Mouse (Mus musculus) forebrain, postnatal 0 days (tissue): ENCODE measurements around the gene Selenof. TPM values are rescaled to one million over a fixed set of nuclear protein-coding genes. Genes with fewer than 3 reads are reported as not detected.
A peak's percentile ranks its signal among the peaks of the same experiment; 100 is the strongest.

Experiments used
- ATAC-seq: fragments of 200-750 bp; cut with Nextera tagmentation; 2 replicates; pipeline ENCODE4 v1.8.0; 2017; ENCODE audit warnings: mild to moderate bottlenecking, moderate library complexity
- DNase-seq: peaks from one replicate; pipeline ENCODE4 v3.0.0-alpha.2; 2015
- H3K27ac ChIP-seq: fragments of 300-500 bp; sonication (generic); 2 replicates; pipeline ENCODE4 v1.5.1; 2014; ENCODE audit warnings: low read depth, mild to moderate bottlenecking, antibody characterized with exemption, low read length, moderate library complexity, mixed read lengths
- H3K27me3 ChIP-seq: fragments of 300-500 bp; sonication (generic); 2 replicates; pipeline ENCODE4 v1.6.1; 2014; ENCODE audit warnings: mild to moderate bottlenecking, low read length, mixed read lengths; ENCODE audit not compliant: insufficient read depth
- H3K36me3 ChIP-seq: fragments of 300-500 bp; sonication (generic); 2 replicates; pipeline ENCODE4 v1.6.1; 2014; ENCODE audit warnings: mild to moderate bottlenecking, moderate library complexity; ENCODE audit not compliant: insufficient read depth
- H3K4me1 ChIP-seq: fragments of 300-500 bp; sonication (generic); 2 replicates; pipeline ENCODE4 v1.6.1; 2014; ENCODE audit warnings: antibody characterized with exemption; ENCODE audit not compliant: insufficient read depth
- H3K4me2 ChIP-seq: fragments of 300-500 bp; sonication (generic); 2 replicates; pipeline ENCODE4 v1.6.1; 2014; ENCODE audit warnings: low read depth, mild to moderate bottlenecking, moderate library complexity
- H3K4me3 ChIP-seq: fragments of 300-500 bp; sonication (generic); 2 replicates; pipeline ENCODE4 v1.5.1; 2014; ENCODE audit warnings: low read depth, low read length, mixed read lengths
- H3K9ac ChIP-seq: fragments of 300-500 bp; sonication (generic); 2 replicates; pipeline ENCODE4 v1.6.1; 2014; ENCODE audit warnings: mild to moderate bottlenecking
- H3K9me3 ChIP-seq: fragments of 300-500 bp; sonication (generic); 2 replicates; pipeline ENCODE4 v1.6.1; 2016; ENCODE audit warnings: low read length
- CTCF ChIP-seq: sonication (generic); IDR thresholded peaks from 2 replicates; pipeline ENCODE4 v1.5.1; 2016; ENCODE audit warnings: antibody characterized with exemption, control low read depth, low read depth
- WGBS: fragments of 180-500 bp; shearing (Covaris S2); extraction: QIAGEN DNeasy Blood & Tissue Kit; methylation state at CpG from one replicate; pipeline ENCODE4 v1.1.7; 2014; 5-methylcytosine and 5-hydroxymethylcytosine counted together
- polyA plus RNA-seq: library from polyadenylated mRNA; unstranded; fragments of >200 nt; fragmentation: Nextera tagmentation; extraction: Ambion mirVana; gene quantifications from 2 replicates; pipeline ENCODE4 v1.2.1, GENCODE M21; 2015
- total RNA-seq: library from RNA; depleted of rRNA; stranded (reverse); fragments of >200 nt; gene quantifications from 2 replicates; pipeline ENCODE4 v1.2.3, GENCODE M21; 2014

Selenof gene
- total and polyA plus RNA-seq, 2 experiments from 2014 or later: 347 to 660 TPM

- DNase-seq (peak; percentile 58), ATAC-seq (peak; percentile 97)
- H3K27me3 ChIP-seq: no peaks in the 10 kb centered on the region
- H3K4me2 ChIP-seq: no peak overlapping the region
- H3K9me3 ChIP-seq: no peaks in the 10 kb centered on the region
- TF ChIP-seq CTCF: no peak
- H3K36me3 ChIP-seq: no peaks in the 10 kb centered on the region
- H3K4me1 ChIP-seq: no peaks in the 10 kb centered on the region
- WGBS: 52% methylated on average over 13 of the region's 13 CpGs
- H3K9ac ChIP-seq: no peak overlapping the region
- H3K4me3 ChIP-seq: no peak overlapping the region
- H3K27ac ChIP-seq: no peak overlapping the region
Measured at GRCm38 (mm10) chr3:144622930-144623612, 53.0 kb downstream of the Selenof start.

GRCm38 (mm10) chr3:144625691-144626090 is 55.6 kb downstream of the Selenof start:
- ATAC-seq (no peak), DNase-seq (no peak)
- Histone ChIP-seq H3K9ac (no peak overlapping the region), H3K27ac (no peak overlapping the region), H3K36me3 (no peaks in the 10 kb centered on the region), H3K4me2 (no peak overlapping the region), H3K4me1 (no peaks in the 10 kb centered on the region), H3K4me3 (no peak overlapping the region), H3K27me3 (no peaks in the 10 kb centered on the region), H3K9me3 (no peaks in the 10 kb centered on the region)
- no peak for TF ChIP-seq CTCF
- 75% methylated on average over 5 of the region's 5 CpGs for WGBS

GRCm38 (mm10) chr3:144628005-144628914 is 58.2 kb downstream of the Selenof start:
- no peak for ATAC-seq

GRCm38 (mm10) chr3:144628915-144629230 is 58.8 kb downstream of the Selenof start:
- H3K4me1 ChIP-seq: no peaks in the 10 kb centered on the region
- H3K27me3 ChIP-seq: no peaks in the 10 kb centered on the region
- no peaks in the 10 kb centered on the region for H3K36me3 ChIP-seq
- H3K4me3 ChIP-seq: no peak overlapping the region
- no peak overlapping the region for H3K9ac ChIP-seq
- no peak overlapping the region for H3K4me2 ChIP-seq
- H3K27ac ChIP-seq: no peak overlapping the region
- 92% methylated on average over 3 of the region's 3 CpGs for WGBS
- H3K9me3 ChIP-seq: no peaks in the 10 kb centered on the region
- ATAC-seq: no peak
- TF ChIP-seq CTCF: no peak
- no peak for DNase-seq

More at GRCm38 (mm10) chr3:144628005-144628914, 58.2 kb downstream of the Selenof start:
- DNase-seq: no peak
- Histone ChIP-seq H3K36me3 (no peaks in the 10 kb centered on the region), H3K4me1 (no peaks in the 10 kb centered on the region), H3K27ac (no peak overlapping the region), H3K9ac (no peak overlapping the region), H3K9me3 (no peaks in the 10 kb centered on the region), H3K4me2 (no peak overlapping the region), H3K27me3 (no peaks in the 10 kb centered on the region), H3K4me3 (no peak overlapping the region)
- no peak for TF ChIP-seq CTCF
- 82% methylated on average over 11 of the region's 11 CpGs for WGBS

GRCm38 (mm10) chr3:144635236-144635635 is 65.1 kb downstream of the Selenof start:
- H3K27ac ChIP-seq: no peak overlapping the region
- H3K27me3 ChIP-seq: no peaks in the 10 kb centered on the region
- ATAC-seq: no peak
- H3K9ac ChIP-seq: no peak overlapping the region
- no peaks in the 10 kb centered on the region for H3K9me3 ChIP-seq
- no peaks in the 10 kb centered on the region for H3K4me1 ChIP-seq
- no peaks in the 10 kb centered on the region for H3K36me3 ChIP-seq
- WGBS: 90% methylated on average over 5 of the region's 5 CpGs
- H3K4me2 ChIP-seq: no peak overlapping the region
- no peak for TF ChIP-seq CTCF
- H3K4me3 ChIP-seq: no peak overlapping the region
- no peak for DNase-seq

- H3K27me3 ChIP-seq: no peaks in the 10 kb centered on the region
- H3K36me3 ChIP-seq: no peaks in the 10 kb centered on the region
- ATAC-seq (no peak), DNase-seq (no peak)
- H3K4me2 ChIP-seq: no peak overlapping the region
- H3K4me3 ChIP-seq: no peak overlapping the region
- H3K27ac ChIP-seq: no peak overlapping the region
- no peak for TF ChIP-seq CTCF
- no peaks in the 10 kb centered on the region for H3K4me1 ChIP-seq
- H3K9ac ChIP-seq: no peak overlapping the region
- WGBS: 93% methylated on average over 4 of the region's 4 CpGs
- peaks cover 4% of the 10 kb centered on the region; the same call in 1 of the 2 replicates for H3K9me3 ChIP-seq
Measured at GRCm38 (mm10) chr3:144638110-144638509, 68.0 kb downstream of the Selenof start.

- 80% methylated on average over 3 of the region's 3 CpGs for WGBS
- no peak overlapping the region for H3K4me3 ChIP-seq
- no peak for ATAC-seq
- H3K4me1 ChIP-seq: no peaks in the 10 kb centered on the region
- no peak for DNase-seq
- no peak overlapping the region for H3K4me2 ChIP-seq
- H3K27me3 ChIP-seq: no peaks in the 10 kb centered on the region
- peaks cover 4% of the 10 kb centered on the region; the same call in 1 of the 2 replicates for H3K9me3 ChIP-seq
- no peaks in the 10 kb centered on the region for H3K36me3 ChIP-seq
- H3K9ac ChIP-seq: no peak overlapping the region
- no peak overlapping the region for H3K27ac ChIP-seq
- TF ChIP-seq CTCF: no peak
Measured at GRCm38 (mm10) chr3:144639387-144639786, 69.3 kb downstream of the Selenof start.
